Mouse (Mus musculus) liver, embryonic 11.5 days (tissue): ENCODE measurements at regions not wholly inside any gene's neighbourhood (a gene's known extent, or its start where the extent isn't known, plus 50 kb on each side); places are given as distances from the start of the nearest gene placed in this dataset.
A peak's percentile ranks its signal among the peaks of the same experiment; 100 is the strongest.
"Not testable (repeated sequence)": the region's sequence is repeated elsewhere in the genome, so short reads cannot be mapped to it uniquely, and the experiment has no call there.

Source experiments
- ATAC-seq: fragments of 200-750 bp; cut with Nextera tagmentation; replicated peaks from 2 replicates; pipeline ENCODE4 v1.8.0; 2017; ENCODE audit warnings: moderate number of reproducible peaks, mild to moderate bottlenecking, moderate TSS enrichment, moderate library complexity; ENCODE audit not compliant: low FRiP score
- DNase-seq: peaks from one replicate; pipeline ENCODE4 v3.0.0-alpha.2; 2017; ENCODE audit warnings: low spot score
- H3K27ac ChIP-seq: fragments of 300-500 bp; sonication (generic); 2 replicates; pipeline ENCODE4 v1.5.1; 2014; ENCODE audit warnings: mild to moderate bottlenecking, low read depth, low read length, control low read depth
- H3K27me3 ChIP-seq: fragments of 300-500 bp; sonication (generic); replicated peaks from 2 replicates; pipeline ENCODE4 v1.6.1; 2014; ENCODE audit warnings: low read length, mixed read lengths; ENCODE audit not compliant: control insufficient read depth, insufficient read depth
- H3K36me3 ChIP-seq: fragments of 300-500 bp; sonication (generic); 2 replicates; pipeline ENCODE4 v1.6.1; 2014; ENCODE audit warnings: mild to moderate bottlenecking, low read length, moderate library complexity, mixed read lengths; ENCODE audit not compliant: control insufficient read depth, insufficient read depth
- H3K4me1 ChIP-seq: fragments of 300-500 bp; sonication (generic); replicated peaks from 2 replicates; pipeline ENCODE4 v1.6.1; 2014; ENCODE audit warnings: low read length, mixed read lengths; ENCODE audit not compliant: control insufficient read depth, insufficient read depth
- H3K4me2 ChIP-seq: fragments of 300-500 bp; sonication (generic); 2 replicates; pipeline ENCODE4 v1.6.1; 2014; ENCODE audit warnings: mild to moderate bottlenecking, control low read depth, moderate library complexity
- H3K4me3 ChIP-seq: fragments of 300-500 bp; sonication (generic); 2 replicates; pipeline ENCODE4 v1.5.1; 2014; ENCODE audit warnings: low read depth, low read length, control low read depth
- H3K9ac ChIP-seq: fragments of 300-500 bp; sonication (generic); 2 replicates; pipeline ENCODE4 v1.6.1; 2014; ENCODE audit warnings: low read depth, low read length, control low read depth
- H3K9me3 ChIP-seq: fragments of 300-500 bp; sonication (generic); 2 replicates; pipeline ENCODE4 v1.6.1; 2016; ENCODE audit warnings: low read length, inconsistent platforms, mixed read lengths; ENCODE audit not compliant: control insufficient read depth
- WGBS: fragments of 180-500 bp; shearing (Covaris S2); extraction: QIAGEN DNeasy Blood & Tissue Kit; methylation state at CpG from one replicate; pipeline ENCODE4 v1.1.7; 2014; 5-methylcytosine and 5-hydroxymethylcytosine counted together

DNA sequence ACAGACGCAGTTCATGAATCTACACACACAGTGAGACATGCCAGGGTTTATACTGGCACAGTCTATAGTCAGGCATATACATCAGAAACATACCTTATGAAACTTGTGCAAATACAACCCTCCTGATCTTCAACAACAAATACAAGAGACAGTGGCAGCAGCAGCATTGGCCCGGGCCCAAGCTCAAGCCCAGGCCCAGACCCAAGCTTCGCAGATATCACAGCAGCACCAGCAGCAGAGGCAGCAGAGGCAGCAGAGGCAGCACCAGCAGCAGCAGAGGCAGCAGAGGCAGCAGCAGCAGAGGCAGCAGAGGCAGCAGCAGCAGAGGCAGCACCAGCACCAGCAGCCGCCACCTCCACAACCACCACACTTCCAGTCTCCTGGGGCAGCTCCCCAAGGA lies 80.0 kb downstream of the Samd9l start:
- Histone ChIP-seq H3K36me3 (no peaks in the 10 kb centered on the region), H3K4me2 (no peak overlapping the region), H3K27ac (no peak overlapping the region), H3K27me3 (no peaks in the 10 kb centered on the region), H3K9me3 (no peaks in the 10 kb centered on the region), H3K9ac (no peak overlapping the region), H3K4me3 (no peak overlapping the region), H3K4me1 (no peaks in the 10 kb centered on the region)
- WGBS = 73% methylated on average over 4 of the region's 4 CpGs
- DNase-seq = no peak
- no peak for ATAC-seq

GRCm38 (mm10) chr6:3307598-3308220 lies 91.7 kb downstream of the Samd9l start:
- H3K4me3 ChIP-seq, H3K36me3 ChIP-seq, H3K4me2 ChIP-seq, H3K9me3 ChIP-seq, H3K27ac ChIP-seq, H3K9ac ChIP-seq, H3K27me3 ChIP-seq, H3K4me1 ChIP-seq: not testable (repeated sequence)
- peak; percentile 63; the same call in 1 of the 2 replicates for ATAC-seq
- peak; percentile 38 for DNase-seq
- WGBS = 7% methylated on average over 11 of the region's 11 CpGs

DNA sequence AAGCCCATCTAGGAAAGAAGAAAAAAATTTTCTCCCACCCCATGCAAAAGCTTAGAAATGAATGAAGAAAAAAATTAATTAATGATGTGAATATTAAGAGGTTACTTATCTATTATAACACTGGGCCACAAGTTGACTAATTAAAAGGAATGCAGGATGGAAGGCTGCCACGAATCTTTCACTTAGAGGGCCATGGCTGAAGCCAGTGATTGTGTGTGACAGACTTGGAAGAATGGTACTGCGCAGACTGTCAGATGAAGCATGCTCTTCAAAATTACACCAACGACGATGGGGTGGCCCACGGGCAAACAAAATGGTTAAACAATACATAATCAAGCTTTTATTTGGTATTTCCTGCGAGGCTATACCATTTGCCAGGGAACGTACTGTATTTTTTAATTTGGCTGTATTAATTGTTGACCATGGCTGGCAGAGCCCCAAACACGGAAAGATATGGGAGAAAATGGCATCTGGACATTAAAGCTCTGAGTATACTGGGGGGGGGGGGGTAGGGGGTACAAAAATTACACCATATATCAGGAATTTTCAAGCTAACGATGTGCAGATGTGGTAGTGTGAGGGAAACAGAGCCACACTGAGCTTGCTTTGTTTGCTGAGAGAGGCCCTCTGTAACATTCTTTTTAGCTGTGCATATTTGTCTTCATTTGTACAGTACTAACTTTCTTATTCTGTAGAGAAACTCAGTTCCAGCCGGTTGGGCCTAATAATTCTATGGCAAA lies 94.3 kb downstream of the Samd9l start:
- not testable (repeated sequence) for H3K4me1 ChIP-seq, DNase-seq, H3K36me3 ChIP-seq, H3K4me3 ChIP-seq, H3K27ac ChIP-seq, H3K4me2 ChIP-seq, H3K9ac ChIP-seq, ATAC-seq, H3K27me3 ChIP-seq, H3K9me3 ChIP-seq
- 72% methylated on average over 10 of the region's 10 CpGs for WGBS

DNA sequence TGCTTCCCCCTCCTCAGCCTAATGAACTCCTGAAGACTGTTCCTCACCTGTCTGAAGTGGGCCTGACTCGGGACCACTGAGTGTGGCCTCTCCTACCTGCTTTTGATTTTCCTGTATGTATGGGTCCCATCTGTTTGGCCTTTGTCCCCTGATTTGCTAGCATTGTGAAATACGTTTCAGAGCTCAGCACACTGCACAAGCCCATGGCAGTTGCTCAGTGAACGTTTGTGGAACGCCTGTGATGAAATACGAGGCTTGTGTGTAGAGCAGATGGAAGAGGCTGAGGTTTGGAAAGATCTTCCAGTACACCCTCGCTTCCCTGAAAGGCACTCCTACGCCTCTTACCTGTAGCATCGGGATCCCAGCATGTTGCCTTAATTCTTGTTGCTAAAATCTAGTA lies 106.1 kb downstream of the Samd9l start:
- H3K9me3 ChIP-seq, ATAC-seq, H3K27ac ChIP-seq, H3K4me1 ChIP-seq, H3K4me3 ChIP-seq, H3K27me3 ChIP-seq, DNase-seq, H3K4me2 ChIP-seq, H3K9ac ChIP-seq, H3K36me3 ChIP-seq: not testable (repeated sequence)
- WGBS = 67% methylated on average over 8 of the region's 8 CpGs

GRCm38 (mm10) chr6:3291983-3292382 lies 107.4 kb downstream of the Samd9l start:
- not testable (repeated sequence) for H3K27ac ChIP-seq, H3K4me3 ChIP-seq, H3K9ac ChIP-seq, H3K4me1 ChIP-seq, H3K9me3 ChIP-seq, DNase-seq, H3K4me2 ChIP-seq, H3K27me3 ChIP-seq, ATAC-seq, H3K36me3 ChIP-seq
- WGBS = 93% methylated on average over 6 of the region's 6 CpGs

GRCm38 (mm10) chr6:3268726-3269125 lies 130.6 kb downstream of the Samd9l start:
- not testable (repeated sequence) for H3K9ac ChIP-seq, ATAC-seq, H3K36me3 ChIP-seq, H3K4me1 ChIP-seq, H3K9me3 ChIP-seq, H3K27ac ChIP-seq, H3K4me2 ChIP-seq, H3K27me3 ChIP-seq, H3K4me3 ChIP-seq, DNase-seq
- 90% methylated on average over 2 of the region's 4 CpGs for whole genome bisulfite sequencing

DNA sequence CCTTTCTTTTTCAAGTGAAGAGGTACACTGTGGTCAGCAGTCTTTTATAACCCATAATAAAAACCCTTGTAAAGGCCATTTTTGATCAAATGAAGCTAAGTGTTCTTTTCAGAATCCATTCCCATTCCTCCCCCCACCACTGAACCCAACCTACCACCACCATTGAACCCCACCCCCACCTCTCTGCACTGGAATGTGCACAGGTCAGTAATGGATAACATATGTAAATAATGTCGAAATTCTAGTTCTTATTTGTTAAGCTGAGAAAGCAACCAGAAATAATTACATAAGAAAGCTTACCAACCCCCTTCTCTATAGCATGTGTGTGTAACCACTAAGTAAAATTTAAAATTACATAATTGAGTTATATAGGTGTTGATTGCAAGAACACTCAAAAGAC lies 133.9 kb downstream of the Samd9l start:
- H3K27me3 ChIP-seq, H3K36me3 ChIP-seq, H3K9ac ChIP-seq, H3K27ac ChIP-seq, H3K9me3 ChIP-seq, H3K4me2 ChIP-seq, H3K4me1 ChIP-seq, H3K4me3 ChIP-seq, DNase-seq: not testable (repeated sequence)
- ATAC-seq = 0 out of 2 replicates have a peak, but pooled peaks have one; percentile 34
- WGBS = 58% methylated on average over 1 of the region's 1 CpGs
